Mouse (Mus musculus) kidney, embryonic 14.5 days (tissue): ENCODE measurements around the gene Bmp2. TPM values are rescaled to one million over a fixed set of nuclear protein-coding genes. Genes with fewer than 3 reads are reported as not detected.

Experiments used
- ATAC-seq: fragments of 200-750 bp; cut with Nextera tagmentation; 2 replicates; pipeline ENCODE4 v1.8.0; 2017; ENCODE audit warnings: moderate number of reproducible peaks, mild to moderate bottlenecking, moderate TSS enrichment, moderate library complexity; ENCODE audit not compliant: low FRiP score, low TSS enrichment
- H3K27ac ChIP-seq: fragments of 300-500 bp; sonication (generic); 2 replicates; pipeline ENCODE4 v1.5.1; 2014; ENCODE audit warnings: low read depth, mild to moderate bottlenecking, low read length, moderate library complexity, mixed read lengths
- H3K27me3 ChIP-seq: fragments of 300-500 bp; sonication (generic); 2 replicates; pipeline ENCODE4 v1.6.1; 2014; ENCODE audit warnings: mild to moderate bottlenecking, low read length; ENCODE audit not compliant: control insufficient read depth, insufficient read depth
- H3K36me3 ChIP-seq: fragments of 300-500 bp; sonication (generic); 2 replicates; pipeline ENCODE4 v1.6.1; 2014; ENCODE audit warnings: low read length, mixed read lengths; ENCODE audit not compliant: control insufficient read depth, insufficient read depth
- H3K4me1 ChIP-seq: fragments of 300-500 bp; sonication (generic); 2 replicates; pipeline ENCODE4 v1.6.1; 2014; ENCODE audit warnings: low read length, mixed read lengths; ENCODE audit not compliant: control insufficient read depth, insufficient read depth
- H3K4me2 ChIP-seq: fragments of 300-500 bp; sonication (generic); replicated peaks from 2 replicates; pipeline ENCODE4 v1.6.1; 2014; ENCODE audit warnings: low read depth, mild to moderate bottlenecking, low read length
- H3K4me3 ChIP-seq: fragments of 300-500 bp; sonication (generic); 2 replicates; pipeline ENCODE4 v1.5.1; 2014; ENCODE audit warnings: mild to moderate bottlenecking, low read length
- H3K9ac ChIP-seq: fragments of 300-500 bp; sonication (generic); 2 replicates; pipeline ENCODE4 v1.6.1; 2014; ENCODE audit warnings: low read depth, mild to moderate bottlenecking, low read length, moderate library complexity
- H3K9me3 ChIP-seq: fragments of 300-500 bp; sonication (generic); 2 replicates; pipeline ENCODE4 v1.6.1; 2016; ENCODE audit warnings: low read length; ENCODE audit not compliant: control insufficient read depth
- WGBS: fragments of 180-500 bp; shearing (Covaris S2); extraction: QIAGEN DNeasy Blood & Tissue Kit; methylation state at CpG from one replicate; pipeline ENCODE4 v1.1.7; 2014; 5-methylcytosine and 5-hydroxymethylcytosine counted together
- polyA plus RNA-seq: library from polyadenylated mRNA; unstranded; fragments of >200 nt; fragmentation: Nextera tagmentation; extraction: Ambion mirVana; gene quantifications from 2 replicates; pipeline ENCODE4 v1.2.1, GENCODE M21; 2014

The Bmp2 gene
- polyA plus RNA-seq = 8.1 and 12.6 TPM in 2 replicates

GRCm38 (mm10) chr2:133552031-133552841 is at the start of gene Bmp2:
Gene Bmp2, plus strand, starts transcription at chr2:133552159.
- Histone ChIP-seq H3K27ac (no peak within 1 kb of the TSS), H3K9me3 (no peaks in the 10 kb centered on the region), H3K4me1 (peaks cover 4% of the 10 kb centered on the region), H3K27me3 (peaks cover 22% of the 10 kb centered on the region), H3K36me3 (no peaks in the 10 kb centered on the region), H3K4me2 (peak within 1 kb of the TSS; percentile 94), H3K9ac (peak within 1 kb of the TSS; percentile 63), H3K4me3 (peak within 1 kb of the TSS; percentile 64)
- WGBS = under 1% methylated on average over 86 of the region's 110 CpGs
- ATAC-seq = peak; percentile 75

GRCm38 (mm10) chr2:133505678-133506077 is 46.3 kb upstream of the Bmp2 start:
- Histone ChIP-seq H3K27ac (no peak overlapping the region), H3K4me3 (no peak overlapping the region), H3K4me2 (no peak overlapping the region), H3K9me3 (no peaks in the 10 kb centered on the region), H3K27me3 (no peaks in the 10 kb centered on the region), H3K9ac (no peak overlapping the region), H3K4me1 (no peaks in the 10 kb centered on the region; the same call in 1 of the 2 replicates), H3K36me3 (no peaks in the 10 kb centered on the region)
- 60% methylated on average over 2 of the region's 2 CpGs for WGBS
- no peak for ATAC-seq

GRCm38 (mm10) chr2:133507045-133507444 is 44.9 kb upstream of the Bmp2 start:
- Histone ChIP-seq H3K4me3 (no peak overlapping the region), H3K36me3 (no peaks in the 10 kb centered on the region), H3K27me3 (no peaks in the 10 kb centered on the region), H3K4me1 (no peaks in the 10 kb centered on the region; the same call in 1 of the 2 replicates), H3K9ac (no peak overlapping the region), H3K9me3 (no peaks in the 10 kb centered on the region), H3K27ac (no peak overlapping the region), H3K4me2 (no peak overlapping the region)
- no peak for ATAC-seq
- WGBS = 68% methylated on average over 4 of the region's 4 CpGs

GRCm38 (mm10) chr2:133509141-133509540 is 42.8 kb upstream of the Bmp2 start:
- no peak for ATAC-seq
- H3K9me3 ChIP-seq = no peaks in the 10 kb centered on the region
- no peak overlapping the region for H3K9ac ChIP-seq
- H3K4me3 ChIP-seq = peak overlapping the region; percentile 10; the same call in 1 of the 2 replicates
- no peaks in the 10 kb centered on the region; the same call in 1 of the 2 replicates for H3K4me1 ChIP-seq
- H3K36me3 ChIP-seq = no peaks in the 10 kb centered on the region
- no peak overlapping the region for H3K27ac ChIP-seq
- WGBS = 21% methylated on average over 16 of the region's 16 CpGs
- peak overlapping the region; percentile 31; the same call in 1 of the 2 replicates for H3K4me2 ChIP-seq
- no peaks in the 10 kb centered on the region for H3K27me3 ChIP-seq

- H3K9ac ChIP-seq = no peak overlapping the region
- no peaks in the 10 kb centered on the region for H3K9me3 ChIP-seq
- no peaks in the 10 kb centered on the region for H3K36me3 ChIP-seq
- no peak overlapping the region for H3K4me3 ChIP-seq
- no peak overlapping the region for H3K27ac ChIP-seq
- WGBS = 68% methylated on average over 9 of the region's 9 CpGs
- H3K4me2 ChIP-seq = no peak overlapping the region
- no peaks in the 10 kb centered on the region for H3K27me3 ChIP-seq
- no peak for ATAC-seq
- H3K4me1 ChIP-seq = no peaks in the 10 kb centered on the region; the same call in 1 of the 2 replicates
These were observed 40.8 kb upstream of the Bmp2 start for GRCm38 (mm10) chr2:133511011-133511779.

GRCm38 (mm10) chr2:133516331-133517046 is 35.5 kb upstream of the Bmp2 start:
- H3K27ac ChIP-seq = no peak overlapping the region
- H3K36me3 ChIP-seq = no peaks in the 10 kb centered on the region
- H3K4me3 ChIP-seq = no peak overlapping the region
- WGBS = 82% methylated on average over 4 of the region's 4 CpGs
- no peak overlapping the region for H3K4me2 ChIP-seq
- no peaks in the 10 kb centered on the region for H3K9me3 ChIP-seq
- no peak for ATAC-seq
- no peak overlapping the region for H3K9ac ChIP-seq
- H3K4me1 ChIP-seq = no peaks in the 10 kb centered on the region
- H3K27me3 ChIP-seq = no peaks in the 10 kb centered on the region

- no peak overlapping the region for H3K27ac ChIP-seq
- H3K9me3 ChIP-seq = no peaks in the 10 kb centered on the region
- H3K4me3 ChIP-seq = no peak overlapping the region
- no peak for ATAC-seq
- H3K4me1 ChIP-seq = no peaks in the 10 kb centered on the region
- 94% methylated on average over 2 of the region's 2 CpGs for WGBS
- H3K27me3 ChIP-seq = no peaks in the 10 kb centered on the region
- H3K9ac ChIP-seq = no peak overlapping the region
- H3K4me2 ChIP-seq = no peak overlapping the region
- no peaks in the 10 kb centered on the region for H3K36me3 ChIP-seq
These were observed 34.1 kb upstream of the Bmp2 start for GRCm38 (mm10) chr2:133517867-133518266.

GRCm38 (mm10) chr2:133521193-133521592 is 30.8 kb upstream of the Bmp2 start:
- no peak for ATAC-seq
- H3K27ac ChIP-seq = no peak overlapping the region
- no peaks in the 10 kb centered on the region for H3K36me3 ChIP-seq
- no peak overlapping the region for H3K9ac ChIP-seq
- no peak overlapping the region for H3K4me2 ChIP-seq
- H3K4me3 ChIP-seq = no peak overlapping the region
- no peaks in the 10 kb centered on the region for H3K27me3 ChIP-seq
- 0 out of 2 replicates have a peak, but pooled peaks cover 4% of the 10 kb centered on the region for H3K4me1 ChIP-seq
- WGBS = 64% methylated on average over 5 of the region's 5 CpGs
- no peaks in the 10 kb centered on the region for H3K9me3 ChIP-seq
